Mouse (Mus musculus): Measurements from ENCODE around the gene Smco4. TPM values are rescaled to one million over a fixed set of nuclear protein-coding genes. Genes with fewer than 3 reads are reported as not detected.
"Not testable (repeated sequence)": the region's sequence is repeated elsewhere in the genome, so short reads cannot be mapped to it uniquely, and the experiment has no call there.

Gene Smco4
- total RNA-seq (2021), result 10 to 100 TPM; 28.9 to 34.1 TPM
- long read RNA-seq, experiment 1, partial matches to known transcripts, result 1 of 1 reads
- long read RNA-seq, experiment 1, other reads (novel, unspliced or antisense), result 0 of 1 reads
- long read RNA-seq, experiment 2, partial matches to known transcripts, result 2 of 2 reads
- long read RNA-seq, experiment 2, other reads (novel, unspliced or antisense), result 0 of 2 reads

- peak; percentile 55 to 56 for DNase-seq (ENCODE audit: low spot score in 2 of 2)
Measured at GRCm38 (mm10) chr9:15493235-15493924, at the start of gene Smco4. TSS of gene Smco4 (plus strand) at chr9:15493432.

GRCm38 (mm10) chr9:15447397-15447796, 45.8 kb upstream of the Smco4 start:
- no peak for DNase-seq (ENCODE audit: low spot score in 2 of 2)

GRCm38 (mm10) chr9:15450921-15451320, 42.3 kb upstream of the Smco4 start:
- DNase-seq (ENCODE audit: low spot score in 2 of 2), result no peak

GRCm38 (mm10) chr9:15472256-15472655, 21.0 kb upstream of the Smco4 start:
- DNase-seq (ENCODE audit: low spot score in 2 of 2), result no peak

GRCm38 (mm10) chr9:15473206-15473605, 20.0 kb upstream of the Smco4 start:
- DNase-seq (ENCODE audit: low spot score in 2 of 2), result no peak

- DNase-seq (ENCODE audit: low spot score in 2 of 2), result no peak
Measured at GRCm38 (mm10) chr9:15477556-15477955, 15.7 kb upstream of the Smco4 start.

- no peak for DNase-seq (ENCODE audit: low spot score in 2 of 2)
Measured at GRCm38 (mm10) chr9:15487682-15488424, 5.4 kb upstream of the Smco4 start.

- DNase-seq (ENCODE audit: low spot score in 2 of 2), result no peak
Measured at GRCm38 (mm10) chr9:15489293-15489692, 3.9 kb upstream of the Smco4 start.

GRCm38 (mm10) chr9:15490331-15491100, 2.7 kb upstream of the Smco4 start:
- DNase-seq (ENCODE audit: low spot score in 2 of 2), result no peak

- DNase-seq (ENCODE audit: low spot score in 2 of 2), result no peak
Measured at GRCm38 (mm10) chr9:15491686-15492085, 1.5 kb upstream of the Smco4 start.

- DNase-seq (ENCODE audit: low spot score in 2 of 2), result no peak
Measured at GRCm38 (mm10) chr9:15492401-15492800, 831 bp upstream of the Smco4 start.

GRCm38 (mm10) chr9:15493925-15494558, 810 bp downstream of the Smco4 start:
- DNase-seq (ENCODE audit: low spot score in 2 of 2), result peak; percentile 12 to 39

- DNase-seq (ENCODE audit: low spot score in 2 of 2), result not testable (repeated sequence)
Measured at GRCm38 (mm10) chr9:15495281-15495680, 2.0 kb downstream of the Smco4 start.

- DNase-seq (ENCODE audit: low spot score in 2 of 2), result no peak
Measured at GRCm38 (mm10) chr9:15495921-15496577, 2.8 kb downstream of the Smco4 start.

- no peak for DNase-seq (ENCODE audit: low spot score in 2 of 2)
Measured at GRCm38 (mm10) chr9:15500025-15500424, 6.8 kb downstream of the Smco4 start.

- no peak for DNase-seq (ENCODE audit: low spot score in 2 of 2)
Measured at GRCm38 (mm10) chr9:15501319-15502256, 8.4 kb downstream of the Smco4 start.

GRCm38 (mm10) chr9:15502476-15502875, 9.2 kb downstream of the Smco4 start:
- no peak for DNase-seq (ENCODE audit: low spot score in 2 of 2)

- DNase-seq (ENCODE audit: low spot score in 2 of 2), result no peak
Measured at GRCm38 (mm10) chr9:15503307-15503706, 10.1 kb downstream of the Smco4 start.

- DNase-seq (ENCODE audit: low spot score in 2 of 2), result no peak
Measured at GRCm38 (mm10) chr9:15503827-15504226, 10.6 kb downstream of the Smco4 start.
